Mouse (Mus musculus) sigmoid colon, adult 10 weeks (tissue): ENCODE measurements around the gene Dmbx1. TPM values are rescaled to one million over a fixed set of nuclear protein-coding genes. Genes with fewer than 3 reads are reported as not detected.

Experiments used
- polyA plus RNA-seq: library from polyadenylated mRNA; stranded (reverse); fragments of 350-450 nt; fragmentation: Illumina TruSeq; extraction: RNeasy Lipid Tissue Mini Kit (QIAGEN cat#74804); gene quantifications from one replicate; pipeline ENCODE4 v1.2.3, GENCODE M21; 2014; ENCODE audit warnings: low read depth, low replicate concordance

Gene Dmbx1
- not detected for polyA plus RNA-seq

GRCm38 (mm10) chr4:115939295-115940102 is at the start of gene Dmbx1:
Gene Dmbx1 (minus strand): TSS chr4:115939926.

GRCm38 (mm10) chr4:115890553-115890952 is 49.2 kb downstream of the Dmbx1 start, which contains the start of gene 6430628N08Rik:
Gene 6430628N08Rik (plus strand): TSS chr4:115890665.

GRCm38 (mm10) chr4:115884022-115884421 is 55.7 kb downstream of the Dmbx1 start, which contains the start of gene Kncn:
Gene Kncn (plus strand): TSS chr4:115884400.

Other genes starting within 250 kb of the Dmbx1 start
- gene Efcab14, start 202.2 kb downstream of the Dmbx1 start, polyA plus RNA-seq, result 92.2 TPM
- gene Tex38, start 158.9 kb downstream of the Dmbx1 start, polyA plus RNA-seq, result not detected
- 100 TPM for gene Atpaf1, start 155.1 kb downstream of the Dmbx1 start, polyA plus RNA-seq
- 19.8 TPM for gene Mob3c, start 111.8 kb downstream of the Dmbx1 start, polyA plus RNA-seq
- 14.2 TPM for gene Mknk1, start 100.7 kb downstream of the Dmbx1 start, polyA plus RNA-seq
- not detected for gene Kncn, start 55.5 kb downstream of the Dmbx1 start, polyA plus RNA-seq
- gene 6430628N08Rik, start 49.3 kb downstream of the Dmbx1 start, polyA plus RNA-seq, result not detected
- 4.2 TPM for gene Faah, start 78.0 kb upstream of the Dmbx1 start, polyA plus RNA-seq
- gene Nsun4, start 114.0 kb upstream of the Dmbx1 start, polyA plus RNA-seq, result 8.8 TPM
- 435 TPM for gene Uqcrh, start 135.1 kb upstream of the Dmbx1 start, polyA plus RNA-seq
- gene Lrrc41, start 135.3 kb upstream of the Dmbx1 start, polyA plus RNA-seq, result 7.8 TPM
- 2.5 TPM for gene Rad54l, start 183.8 kb upstream of the Dmbx1 start, polyA plus RNA-seq
- gene Pomgnt1, start 183.9 kb upstream of the Dmbx1 start, polyA plus RNA-seq, result 7.3 TPM
- gene Lurap1, start 211.4 kb upstream of the Dmbx1 start, polyA plus RNA-seq, result 2.2 TPM
- 2,519 TPM for gene Tspan1, start 227.7 kb upstream of the Dmbx1 start, polyA plus RNA-seq
- gene 1700042G07Rik, start 233.4 kb upstream of the Dmbx1 start, polyA plus RNA-seq, result not detected
- gene Gm49337, start 233.5 kb upstream of the Dmbx1 start, polyA plus RNA-seq, result 7.0 TPM